Mouse (Mus musculus) adrenal gland, adult 10 weeks (tissue): ENCODE data around the gene Nup88. TPM values are rescaled to one million over a fixed set of nuclear protein-coding genes. Genes with fewer than 3 reads are reported as not detected.

Experiments used
- polyA plus RNA-seq: library from polyadenylated mRNA; stranded (reverse); fragments of 350-450 nt; fragmentation: Illumina TruSeq; extraction: RNeasy Lipid Tissue Mini Kit (QIAGEN cat#74804); gene quantifications from one replicate; pipeline ENCODE4 v1.2.3, GENCODE M21; 2014; ENCODE audit warnings: low read depth, low replicate concordance

Nup88 gene
- 164 TPM for polyA plus RNA-seq

GRCm38 (mm10) chr11:70969821-70970559, at the start of gene Nup88, which contains the start of gene Rpain:
TSS of gene Nup88 (minus strand) at chr11:70969973.
TSS of gene Rpain (plus strand) at chr11:70970213.

GRCm38 (mm10) chr11:71004316-71004773, 34.6 kb upstream of the Nup88 start, which contains the start of gene Dhx33:
TSS of gene Dhx33 (minus strand) at chr11:71004437.

GRCm38 (mm10) chr11:70982557-70983228, 12.9 kb upstream of the Nup88 start, which contains the start of gene C1qbp:
TSS of gene C1qbp (minus strand) at chr11:70983026.

Other genes starting within 250 kb of the Nup88 start
- gene Zfp3, start 205.8 kb downstream of the Nup88 start, polyA plus RNA-seq, result 4.4 TPM
- 1.6 TPM for gene Scimp, start 157.4 kb downstream of the Nup88 start, polyA plus RNA-seq
- 341 TPM for gene Rabep1, start 125.2 kb downstream of the Nup88 start, polyA plus RNA-seq
- 11.4 TPM for gene Rpain, start 240 bp upstream of the Nup88 start, polyA plus RNA-seq
- 220 TPM for gene C1qbp, start 13.1 kb upstream of the Nup88 start, polyA plus RNA-seq
- gene Dhx33, start 34.5 kb upstream of the Nup88 start, polyA plus RNA-seq, result 24.1 TPM
- 93.6 TPM for gene Mis12, start 49.6 kb upstream of the Nup88 start, polyA plus RNA-seq
- gene Derl2, start 49.9 kb upstream of the Nup88 start, polyA plus RNA-seq, result 112 TPM
- gene 6330403K07Rik, start 63.5 kb upstream of the Nup88 start, polyA plus RNA-seq, result 15.7 TPM
- 0.23 TPM for gene Nlrp1a, start 174.7 kb upstream of the Nup88 start, polyA plus RNA-seq